Mouse (Mus musculus) 3T3-L1 (cell line): ENCODE results near the gene Acat3.
"Not testable (repeated sequence)": the region's sequence is repeated elsewhere in the genome, so short reads cannot be mapped to it uniquely, and the experiment has no call there.

Source experiments
- DNase-seq: peaks from one replicate; pipeline ENCODE4 v3.0.0-alpha.2; 2015; ENCODE audit warnings: low read depth, low spot score

The Acat3 gene

DNA sequence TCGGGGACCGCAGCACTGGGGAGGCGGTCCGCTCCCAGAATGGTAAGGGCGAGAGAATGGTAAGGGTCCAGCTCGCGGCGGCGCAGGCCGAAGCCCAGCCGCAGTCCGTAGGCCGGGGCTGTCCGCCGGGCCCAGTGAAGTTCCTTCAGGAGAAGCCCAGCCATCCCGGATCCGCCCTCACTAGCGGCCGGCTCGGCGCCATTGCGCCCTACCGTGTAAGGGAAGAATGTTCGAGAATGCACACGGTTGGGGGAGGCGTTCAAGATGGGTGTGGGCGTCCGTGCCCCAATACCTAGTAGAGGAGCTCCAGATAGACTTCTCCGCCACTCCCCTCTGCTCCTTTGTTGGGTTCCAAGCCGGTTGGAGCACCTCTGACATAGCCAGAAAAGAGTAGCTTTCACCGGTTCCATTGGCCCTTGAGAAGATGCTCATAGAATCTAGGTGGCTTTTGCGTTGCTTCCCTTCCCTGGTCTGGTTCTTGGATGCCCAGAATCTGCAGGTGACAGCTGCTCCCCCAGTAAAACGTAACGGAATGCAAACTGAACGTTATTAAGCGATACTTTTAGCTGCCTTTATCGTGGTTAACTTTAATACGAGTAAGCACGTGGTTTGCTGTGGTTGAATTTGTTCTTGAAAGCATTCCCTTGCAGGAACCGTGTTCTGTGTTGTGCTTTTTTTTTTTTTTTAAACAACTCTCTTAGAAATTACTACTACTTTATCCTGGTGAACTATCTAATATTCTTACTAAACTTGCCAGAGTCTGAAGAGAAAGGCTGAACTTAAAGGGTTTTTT, 23.6 kb downstream of the Acat3 start:
- DNase-seq, result peak; percentile 64

DNA sequence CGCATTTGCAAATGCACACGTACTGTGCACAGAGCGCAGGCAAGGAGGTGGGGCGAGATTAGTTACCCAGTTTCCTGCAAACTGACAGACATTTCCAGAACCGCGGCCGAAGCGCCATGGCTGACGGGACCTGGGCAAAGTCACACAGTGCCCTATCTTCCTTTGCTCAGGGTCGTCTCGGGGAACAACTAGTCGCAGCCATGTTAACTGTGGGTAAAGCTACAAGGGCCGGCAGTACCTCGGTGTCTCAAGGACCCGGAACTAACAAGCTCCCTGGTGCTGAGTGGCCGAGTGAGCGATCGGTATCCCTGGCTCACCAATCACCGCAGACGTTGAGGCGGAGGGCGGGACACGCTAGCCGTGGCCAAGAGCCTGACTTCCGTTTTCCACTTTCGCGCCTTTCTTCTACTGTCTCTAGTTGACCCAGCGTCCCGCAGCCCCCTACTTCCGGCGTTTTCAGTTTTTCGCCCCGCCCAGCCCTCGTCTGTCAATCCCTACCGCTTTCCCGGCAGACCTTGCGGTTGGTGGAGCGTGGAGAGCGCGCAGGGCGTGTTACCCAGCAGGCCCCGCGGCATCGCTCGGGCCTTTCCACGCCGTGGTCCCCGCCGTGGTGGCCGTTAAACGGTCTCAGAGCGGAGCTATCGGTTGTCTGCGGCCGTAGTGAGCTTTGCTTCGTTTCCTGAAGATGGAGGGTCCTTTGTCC, 24.4 kb downstream of the Acat3 start, which contains the start of gene Mrpl18:
Gene Mrpl18 (minus strand): TSS at position 465 of the 703 bp plus-strand sequence.
- DNase-seq, result peak; percentile 100

DNA sequence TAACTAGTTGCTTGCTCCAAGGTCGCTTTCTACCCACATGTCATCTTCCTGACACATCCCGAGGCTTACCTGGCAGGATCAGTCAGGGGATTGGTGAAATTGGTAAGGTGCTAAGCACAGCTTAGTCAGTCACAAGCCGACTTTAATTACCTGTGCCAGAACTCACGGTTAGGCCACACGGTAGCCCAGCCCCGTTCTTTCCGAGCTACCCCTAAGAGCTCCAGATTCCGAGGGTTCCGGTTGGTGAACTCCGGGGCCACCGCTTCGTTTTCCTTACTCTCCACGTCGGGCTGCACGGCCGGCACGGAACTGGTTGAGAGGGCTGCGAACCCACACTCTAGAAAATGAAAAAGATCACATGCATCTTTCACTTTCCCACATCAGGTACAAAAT, 24.9 kb downstream of the Acat3 start, which contains the start of gene Tcp1:
Gene Tcp1 (plus strand): TSS at position 214 of the 393 bp plus-strand sequence.
- no peak for DNase-seq

DNA sequence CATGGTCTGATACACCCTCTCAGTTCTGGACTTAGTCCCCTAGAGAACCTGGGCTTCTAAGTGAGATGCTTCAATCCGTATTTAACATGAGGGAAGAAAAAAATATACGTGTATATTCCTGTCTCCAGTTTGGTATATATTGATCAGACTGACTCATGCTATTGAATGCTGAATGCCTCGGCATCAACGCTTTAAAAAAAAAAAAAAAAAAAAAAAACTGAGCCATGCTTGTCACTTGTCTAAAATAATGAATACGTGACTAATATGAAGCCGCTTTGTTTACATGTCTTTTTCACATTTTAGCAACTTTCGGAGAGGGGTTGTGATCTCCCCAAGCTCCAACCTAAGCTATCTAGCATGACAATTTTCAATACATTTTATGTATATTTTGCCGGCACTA, 30.0 kb downstream of the Acat3 start:
- DNase-seq, result no peak

DNA sequence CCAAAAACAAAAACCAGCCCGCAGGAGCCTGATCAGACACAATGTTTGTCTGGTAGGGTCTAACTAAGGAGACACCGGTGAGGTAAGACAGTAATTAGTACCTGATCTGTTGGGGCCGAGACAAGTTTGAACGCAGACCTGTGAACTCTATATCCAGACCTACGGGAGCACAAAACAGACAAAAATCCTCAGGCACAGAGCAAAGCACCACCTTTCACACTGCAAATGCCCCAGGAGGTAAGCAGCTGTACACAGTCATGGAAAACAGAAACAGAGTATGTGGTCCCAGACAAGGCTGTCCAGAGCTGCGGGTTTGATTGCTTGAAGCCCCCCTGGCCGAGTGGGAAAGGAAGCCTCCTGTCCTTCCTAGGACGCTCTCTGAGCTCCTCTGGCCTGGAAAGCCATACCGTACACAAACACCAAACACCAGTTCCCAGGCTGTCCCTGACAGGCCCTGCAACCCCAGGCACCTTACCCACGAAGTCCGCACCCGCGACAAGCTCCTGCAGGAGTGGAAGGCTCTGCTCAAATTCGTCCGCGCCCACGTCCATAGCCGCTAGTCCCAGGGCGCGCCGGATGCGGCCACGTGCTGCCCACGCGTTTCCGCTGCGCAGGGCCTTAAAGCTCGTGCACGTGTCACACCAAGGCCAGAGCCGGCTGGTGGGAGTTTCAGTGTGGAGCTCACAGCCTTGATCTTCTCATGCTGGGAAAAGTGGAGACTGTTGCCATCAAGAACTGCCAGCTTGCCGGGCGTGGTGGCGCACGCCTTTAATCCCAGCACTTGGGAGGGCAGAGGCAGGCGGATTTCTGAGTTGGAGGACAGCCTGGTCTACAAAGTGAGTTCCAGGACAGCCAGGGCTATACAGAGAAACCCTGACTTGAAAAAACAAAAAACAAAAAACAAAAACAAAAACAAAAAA, 30.8 kb downstream of the Acat3 start, which contains the start of gene Pnldc1:
Gene Pnldc1 (minus strand): TSS at position 870 of the 920 bp plus-strand sequence.
- DNase-seq, result no peak

DNA sequence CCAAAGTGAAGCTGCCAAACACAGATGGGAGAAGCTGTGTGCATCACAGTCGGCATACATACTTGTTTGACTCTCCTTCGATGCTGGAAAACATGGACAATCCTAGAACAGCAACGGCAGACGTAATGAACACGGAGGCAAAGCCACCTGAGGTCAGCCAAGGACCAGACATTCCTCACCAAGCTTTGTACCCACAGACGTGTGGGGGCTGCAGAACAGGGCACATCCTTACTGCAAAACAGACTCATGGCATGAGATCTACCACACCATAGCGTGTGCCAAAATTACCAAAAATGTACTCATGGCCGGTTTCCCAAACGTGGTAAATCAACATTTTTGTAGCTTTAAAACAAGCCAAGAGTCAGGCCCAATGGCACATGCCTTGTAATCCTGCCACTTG, 34.0 kb downstream of the Acat3 start:
- DNase-seq, result no peak

DNA sequence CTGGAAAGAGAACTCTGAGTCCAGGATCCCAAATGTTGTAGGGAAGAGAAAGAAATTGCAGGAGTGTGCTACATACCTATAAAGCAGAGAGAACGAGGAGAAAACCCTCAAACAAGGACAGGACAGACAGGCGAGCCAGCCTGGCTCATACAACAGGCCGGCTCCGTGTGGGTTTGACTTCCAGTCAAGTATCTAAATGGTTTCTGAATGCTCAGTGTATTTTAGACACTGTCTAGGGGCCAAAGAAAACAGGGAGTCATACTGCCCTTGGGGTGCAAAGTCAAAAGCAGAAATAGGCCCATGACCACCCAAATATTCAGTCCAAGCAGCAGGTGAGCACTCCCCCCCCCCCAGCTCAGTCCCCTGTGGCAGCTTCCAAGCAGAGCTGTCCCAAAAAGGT, 34.6 kb downstream of the Acat3 start:
- no peak for DNase-seq

DNA sequence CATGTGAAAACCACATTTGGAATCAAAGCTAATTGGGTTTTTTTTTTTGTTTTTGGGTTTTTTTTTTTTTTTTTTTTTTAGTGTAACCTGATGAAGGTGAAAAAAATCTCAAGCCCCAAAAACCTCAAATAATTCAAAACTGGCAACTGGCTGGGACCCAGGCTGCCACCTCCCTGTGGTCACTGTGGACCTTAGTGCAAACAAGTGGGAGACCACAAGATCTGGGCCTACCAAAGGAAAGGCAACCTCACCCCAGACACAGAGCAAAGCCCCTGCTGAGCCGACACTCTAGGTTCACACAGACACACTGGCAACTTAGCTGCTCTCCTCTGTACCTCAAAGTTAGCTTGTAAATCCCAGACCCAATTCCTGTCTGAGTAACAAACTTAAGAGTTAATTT, 36.1 kb downstream of the Acat3 start:
- DNase-seq, result no peak

DNA sequence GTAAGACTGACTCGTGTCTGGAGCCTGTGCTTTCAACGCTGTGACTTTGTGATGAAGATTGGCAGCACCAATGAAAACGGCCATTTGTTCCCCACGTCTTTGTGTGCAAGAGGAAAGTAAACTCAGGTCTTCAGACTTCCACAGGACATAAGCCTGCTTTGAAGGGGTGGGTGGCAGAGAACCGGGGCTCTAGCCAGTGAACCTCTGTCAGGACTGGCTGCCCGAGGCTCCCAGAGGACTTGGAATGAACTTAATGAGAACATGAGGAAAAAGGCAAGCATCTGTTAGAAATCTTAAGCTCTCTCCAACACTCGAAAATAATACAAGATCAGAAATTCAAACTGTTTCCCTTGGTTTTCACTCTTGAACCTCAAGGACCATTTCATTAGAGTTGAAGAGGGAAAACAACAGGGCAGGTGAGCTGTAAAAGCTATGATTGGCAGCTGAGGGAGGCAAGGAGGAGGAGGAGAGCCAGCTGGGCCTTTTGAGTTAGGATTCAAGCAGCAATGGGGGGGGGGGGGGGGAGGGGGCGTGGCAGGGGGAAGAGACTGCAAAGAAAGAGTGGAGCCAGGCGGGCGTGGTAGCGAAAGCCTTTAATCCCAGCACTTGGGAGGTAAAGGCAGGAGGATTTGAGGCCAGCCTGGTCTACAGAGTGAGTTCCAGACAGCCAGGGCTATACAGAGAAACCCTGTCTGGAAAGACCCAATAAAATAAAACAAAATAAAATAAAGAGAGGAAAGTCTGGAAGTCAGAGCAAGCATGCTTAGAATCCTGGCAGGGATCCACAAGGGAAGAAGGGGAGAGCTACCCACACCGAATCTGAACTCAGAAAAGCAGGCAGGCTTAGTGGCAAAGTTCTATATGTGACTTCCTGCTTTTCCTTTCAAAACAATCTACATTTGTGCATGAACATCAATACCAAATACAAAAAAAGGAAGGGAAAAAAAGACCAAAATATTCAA, 36.7 kb downstream of the Acat3 start:
- DNase-seq, result no peak

DNA sequence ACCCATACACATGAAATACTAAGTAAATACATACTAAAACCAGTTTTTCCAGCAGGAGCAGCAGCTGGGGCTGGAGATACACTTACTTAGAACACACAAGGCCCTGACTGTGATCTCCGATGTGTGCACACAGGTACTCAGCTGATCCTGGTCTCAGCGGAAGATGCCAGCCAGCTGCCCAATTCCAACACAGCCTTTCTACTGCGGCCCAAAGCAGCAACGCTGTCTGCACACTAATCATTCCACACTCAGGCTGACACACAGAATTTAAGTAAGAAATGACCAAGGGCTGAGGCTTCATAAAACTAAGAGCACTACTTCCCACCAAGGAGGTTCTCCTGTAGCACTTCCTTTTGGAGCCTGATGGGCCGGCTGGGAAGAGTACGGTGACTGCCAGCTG, 38.1 kb downstream of the Acat3 start:
- DNase-seq, result no peak

DNA sequence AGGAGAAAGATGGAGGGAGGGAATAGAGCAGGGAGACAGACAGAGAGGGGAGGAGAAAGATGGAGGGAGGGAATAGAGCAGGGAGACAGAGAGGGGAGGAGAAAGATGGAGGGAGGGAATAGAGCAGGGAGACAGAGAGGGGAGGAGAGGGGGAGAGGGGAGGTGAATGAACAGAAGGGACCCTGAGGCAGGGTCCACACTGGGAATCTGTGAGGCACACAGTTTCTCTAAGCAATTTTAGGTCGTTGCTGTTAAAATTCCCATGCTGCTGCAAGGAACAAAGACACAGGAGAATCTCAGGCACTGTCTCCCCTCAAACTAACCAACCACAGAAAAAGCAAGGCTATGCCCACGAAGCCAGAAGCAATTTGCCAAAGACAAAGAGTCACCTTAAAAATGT, 41.8 kb downstream of the Acat3 start:
- DNase-seq, result not testable (repeated sequence)

DNA sequence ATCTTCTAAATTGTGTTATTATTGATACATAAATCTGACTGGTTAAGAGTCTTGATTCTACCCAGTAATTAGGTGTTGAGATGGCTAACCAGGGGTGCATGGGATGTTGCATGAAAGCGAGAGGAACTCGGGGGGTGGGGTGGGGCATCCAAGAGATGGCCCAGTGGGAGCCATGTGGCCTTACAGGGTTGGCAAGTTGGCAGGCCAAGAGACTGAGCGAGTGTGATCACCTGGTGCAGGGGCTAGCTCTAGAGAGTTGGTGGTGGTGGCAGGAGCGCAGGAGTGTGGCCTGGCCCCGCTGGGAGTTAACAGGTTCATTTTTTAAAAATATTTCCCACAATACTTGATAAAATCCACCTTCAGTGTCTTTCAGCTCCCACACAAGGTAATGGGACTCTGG, 42.7 kb downstream of the Acat3 start:
- DNase-seq, result no peak

DNA sequence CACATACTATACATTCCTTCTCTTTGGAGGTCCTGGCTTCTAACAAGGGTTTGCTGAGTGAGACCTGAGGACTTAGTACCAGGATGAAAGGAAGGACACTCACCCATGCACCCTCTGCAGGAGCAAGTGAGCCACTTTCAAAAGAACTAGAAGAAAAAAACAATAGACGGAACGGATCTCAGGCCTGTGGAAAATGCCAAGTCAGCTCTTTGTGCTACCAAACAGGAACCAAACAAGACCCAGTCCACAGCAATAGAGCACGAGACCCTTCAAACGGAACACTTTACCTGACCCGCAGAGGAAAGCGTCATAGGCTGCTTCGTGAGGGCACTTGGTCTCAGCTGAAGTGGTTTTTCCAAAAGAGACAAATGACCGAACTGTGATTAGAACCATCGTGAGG, 48.4 kb downstream of the Acat3 start:
- DNase-seq, result no peak

DNA sequence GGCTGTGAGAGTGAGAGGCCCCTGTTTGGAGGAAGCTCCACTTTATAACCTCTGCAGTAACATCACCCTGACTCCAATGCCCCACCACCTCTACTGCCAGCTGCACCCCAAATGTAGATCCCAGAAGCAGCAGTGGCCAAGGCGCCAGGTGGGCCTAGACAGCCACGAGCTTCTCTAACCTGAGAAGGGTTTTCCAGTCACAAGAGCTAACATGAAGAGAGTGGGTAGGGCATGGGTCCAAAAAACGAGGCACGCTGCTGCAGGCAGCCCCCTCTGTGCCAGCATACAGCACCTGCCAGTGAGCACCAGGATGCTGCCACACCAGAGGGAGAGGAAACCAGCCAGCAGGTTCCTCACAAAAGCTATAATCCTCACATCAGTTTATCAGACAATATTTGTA, 49.3 kb downstream of the Acat3 start:
- DNase-seq, result no peak

DNA sequence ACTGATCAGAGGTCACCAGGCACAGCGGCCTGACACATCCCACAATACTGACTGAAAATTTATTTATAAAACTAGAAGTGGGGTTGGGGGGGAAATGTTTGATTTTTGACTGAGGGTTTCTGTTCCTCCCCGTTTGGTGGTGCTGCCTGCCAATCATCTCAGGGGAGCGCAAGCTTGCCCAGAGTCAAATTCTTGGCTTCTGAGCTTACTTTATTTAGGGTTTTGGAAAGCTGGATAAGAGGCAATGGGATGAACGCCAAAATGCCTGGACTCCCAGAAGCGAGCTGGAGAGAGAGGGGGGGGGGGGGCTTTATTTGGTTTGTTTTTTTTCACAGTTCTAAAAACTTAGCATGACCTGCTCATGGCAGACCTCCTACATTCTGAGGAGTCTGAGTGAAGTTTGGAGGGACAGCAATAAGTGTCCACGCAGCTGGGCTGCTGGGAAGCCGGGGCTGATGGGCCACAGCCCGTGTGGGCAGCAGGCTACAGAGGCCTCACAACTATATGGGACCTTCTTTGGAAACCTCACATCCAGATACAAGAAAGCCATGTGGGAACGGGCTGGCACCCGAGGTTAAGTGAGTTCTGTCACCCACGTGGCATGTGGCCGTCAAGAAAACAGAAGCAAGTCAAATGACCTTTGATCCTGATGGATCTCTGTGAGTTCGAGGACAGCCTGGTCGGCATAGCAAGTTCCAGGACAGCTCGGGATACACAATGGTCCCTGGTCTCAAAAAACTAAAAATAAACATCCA, 53.2 kb downstream of the Acat3 start:
- no peak for DNase-seq

DNA sequence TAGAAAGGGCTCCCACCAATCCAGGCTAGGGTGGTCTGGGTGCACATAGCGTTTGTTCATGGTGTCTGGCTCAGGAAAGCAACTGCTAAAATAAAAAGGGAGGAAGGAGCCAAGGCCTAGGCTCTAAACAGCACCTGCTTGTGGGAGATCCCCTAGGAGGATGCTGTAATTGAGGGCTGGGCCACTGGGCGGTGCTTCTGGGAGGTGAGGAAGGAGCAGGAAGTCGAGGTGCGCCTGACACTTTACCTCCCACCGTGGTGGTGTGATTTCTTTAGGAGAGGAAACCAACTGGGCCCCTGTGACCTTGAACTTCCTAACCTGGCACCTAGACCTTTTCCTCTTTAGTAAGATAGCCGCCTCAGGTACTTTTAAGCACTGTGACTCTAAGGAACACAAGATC, 53.8 kb downstream of the Acat3 start:
- no peak for DNase-seq

DNA sequence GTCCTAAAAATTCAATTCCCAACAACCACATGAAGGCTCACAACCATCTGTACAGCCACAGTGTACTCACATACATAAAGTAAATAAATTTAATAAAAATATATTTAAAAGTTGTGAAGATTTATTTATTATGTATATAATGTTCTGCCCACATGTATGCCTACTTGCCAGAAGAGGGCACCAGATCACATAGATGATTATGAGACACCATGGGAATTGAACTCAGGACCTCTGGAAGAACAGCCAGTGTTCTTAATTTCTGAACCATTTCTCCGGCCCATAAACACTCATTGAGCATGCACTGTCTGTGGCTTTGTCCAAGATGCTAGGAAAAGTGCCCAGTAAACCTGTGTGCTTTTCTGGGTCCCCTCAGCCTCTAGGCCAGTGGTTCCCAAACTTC, 59.2 kb downstream of the Acat3 start:
- peak; percentile 47 for DNase-seq

DNA sequence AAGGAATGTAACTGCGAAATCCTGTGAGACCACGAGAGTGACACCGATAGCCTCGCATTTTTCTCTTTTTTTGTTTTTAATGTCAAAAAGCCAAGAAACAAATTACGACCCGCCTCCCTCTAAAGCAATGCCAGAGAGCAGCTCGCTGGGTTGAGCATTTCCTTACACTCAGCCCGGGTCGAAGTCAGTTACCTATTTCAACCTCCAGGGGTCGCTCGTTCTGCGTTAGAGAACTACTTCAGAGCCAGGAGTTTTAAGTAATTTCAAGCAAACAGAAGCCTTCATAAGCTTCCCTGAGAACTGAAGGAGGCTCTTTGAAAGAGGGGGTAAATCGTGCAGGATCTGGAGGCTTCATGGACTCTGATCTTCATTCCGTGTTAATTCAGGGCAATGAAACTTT, 60.2 kb downstream of the Acat3 start:
- DNase-seq, result peak; percentile 91

DNA sequence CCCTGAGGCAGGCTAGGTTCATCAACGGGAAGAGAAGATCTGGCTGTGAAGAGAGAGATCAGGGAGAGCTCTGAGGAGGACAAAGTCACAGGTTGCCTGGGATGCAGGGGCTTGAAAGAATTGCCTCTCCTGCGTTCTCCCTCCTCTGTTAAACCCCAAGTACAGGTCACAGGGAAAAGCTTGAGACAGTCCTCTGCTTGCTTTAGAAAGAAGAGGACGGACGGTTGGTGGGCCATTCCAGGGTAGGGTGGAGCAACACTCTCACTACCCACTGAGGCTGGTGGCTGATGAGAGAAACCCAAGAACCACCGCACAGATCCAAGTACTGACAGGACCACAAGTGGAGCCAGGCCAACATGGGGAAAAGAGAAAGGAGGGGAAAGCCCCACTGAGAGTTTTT, 64.7 kb downstream of the Acat3 start, which contains the start of gene Mrgprh:
Gene Mrgprh (plus strand): TSS at position 301 of the 400 bp plus-strand sequence.
- DNase-seq, result no peak
